Mouse (Mus musculus): ENCODE data around the gene Pin1.

- TF ChIP-seq CTCF (IDR thresholded peaks at IDR 0.05) (no peak), EP300 (IDR thresholded peaks at IDR 0.05; ENCODE audit: insufficient read depth, low read depth, low read length) (no peak)
These were observed 44.3 kb downstream of the Pin1 start for GRCm38 (mm10) chr9:20696107-20696712.
